Mouse (Mus musculus): Measurements from ENCODE around the gene St6galnac6.

Gene St6galnac6

GRCm38 (mm10) chr2:32599409-32599808 lies at the start of gene St6galnac6:
TSS of gene St6galnac6 (plus strand) at chr2:32599709.
- no peak for DNase-seq (ENCODE audit: low spot score in 2 of 2)

- DNase-seq (ENCODE audit: low spot score in 2 of 2) = no peak
Observed at GRCm38 (mm10) chr2:32549764-32550163, 49.7 kb upstream of the St6galnac6 start.

GRCm38 (mm10) chr2:32551236-32551635 lies 48.3 kb upstream of the St6galnac6 start:
- no peak for DNase-seq (ENCODE audit: low spot score in 2 of 2)

GRCm38 (mm10) chr2:32553592-32554148 lies 45.8 kb upstream of the St6galnac6 start:
- no peak for DNase-seq (ENCODE audit: low spot score in 2 of 2)

GRCm38 (mm10) chr2:32555484-32555883 lies 44.0 kb upstream of the St6galnac6 start:
- DNase-seq (ENCODE audit: low spot score in 2 of 2) = no peak

GRCm38 (mm10) chr2:32556019-32556418 lies 43.5 kb upstream of the St6galnac6 start:
- no peak for DNase-seq (ENCODE audit: low spot score in 2 of 2)

GRCm38 (mm10) chr2:32559570-32559969 lies 39.9 kb upstream of the St6galnac6 start:
- peak in 1 of 2 experiments; percentile 67 for DNase-seq (ENCODE audit: low spot score in 2 of 2)

- peak in 1 of 2 experiments; percentile 64 for DNase-seq (ENCODE audit: low spot score in 2 of 2)
Observed at GRCm38 (mm10) chr2:32566536-32567063, 32.9 kb upstream of the St6galnac6 start.

GRCm38 (mm10) chr2:32568149-32568548 lies 31.4 kb upstream of the St6galnac6 start:
- DNase-seq (ENCODE audit: low spot score in 2 of 2) = no peak

GRCm38 (mm10) chr2:32568941-32569340 lies 30.6 kb upstream of the St6galnac6 start:
- DNase-seq (ENCODE audit: low spot score in 2 of 2) = no peak

- peak; percentile 89 to 90 for DNase-seq (ENCODE audit: low spot score in 2 of 2)
Observed at GRCm38 (mm10) chr2:32570698-32571494, 28.6 kb upstream of the St6galnac6 start, which contains the start of gene Dpm2. TSS of gene Dpm2 (plus strand) at chr2:32570858.

GRCm38 (mm10) chr2:32572196-32572595 lies 27.3 kb upstream of the St6galnac6 start:
- no peak for DNase-seq (ENCODE audit: low spot score in 2 of 2)

- DNase-seq (ENCODE audit: low spot score in 2 of 2) = no peak
Observed at GRCm38 (mm10) chr2:32574497-32574896, 25.0 kb upstream of the St6galnac6 start, which contains the start of gene Pip5kl1. TSS of gene Pip5kl1 (plus strand) at chr2:32574797.

GRCm38 (mm10) chr2:32574901-32575585 lies 24.5 kb upstream of the St6galnac6 start:
- peak in 1 of 2 experiments; percentile 64 for DNase-seq (ENCODE audit: low spot score in 2 of 2)

- DNase-seq (ENCODE audit: low spot score in 2 of 2) = peak in 1 of 2 experiments; percentile 66
Observed at GRCm38 (mm10) chr2:32575586-32576160, 23.8 kb upstream of the St6galnac6 start, which contains the start of gene 9430097D07Rik. TSS of gene 9430097D07Rik (minus strand) at chr2:32575684.

- DNase-seq (ENCODE audit: low spot score in 2 of 2) = no peak
Observed at GRCm38 (mm10) chr2:32576532-32576931, 23.0 kb upstream of the St6galnac6 start.

GRCm38 (mm10) chr2:32578146-32579046 lies 21.1 kb upstream of the St6galnac6 start:
- no peak for DNase-seq (ENCODE audit: low spot score in 2 of 2)

- peak; percentile 69 to 73 for DNase-seq (ENCODE audit: low spot score in 2 of 2)
Observed at GRCm38 (mm10) chr2:32581450-32582095, 17.9 kb upstream of the St6galnac6 start.

GRCm38 (mm10) chr2:32582830-32583799 lies 16.4 kb upstream of the St6galnac6 start:
- DNase-seq (ENCODE audit: low spot score in 2 of 2) = peak in 1 of 2 experiments; percentile 78

Data from frontal cortex, postnatal 10 days (tissue).